Mouse (Mus musculus) spleen, adult 2 months (tissue): ENCODE measurements around the gene Ofcc1. TPM values are rescaled to one million over a fixed set of nuclear protein-coding genes. Genes with fewer than 3 reads are reported as not detected.

Source experiments
- DNase-seq, 2 experiments: peaks; one replicate each; pipeline versions ENCODE4 v3.0.0 to v3.0.0-alpha.2; 2012 to 2021; ENCODE audit warnings: low spot score in 2 of 2, low read depth in 1 of 2
- H3K27ac ChIP-seq: fragments of 200-500 bp; 2 replicates; pipeline ENCODE4 v1.5.1; 2012; ENCODE audit warnings: low read length, inconsistent platforms; ENCODE audit not compliant: insufficient read depth
- H3K27me3 ChIP-seq: fragments of 200-500 bp; 2 replicates; pipeline ENCODE4 v1.6.1; 2012; ENCODE audit warnings: mild to moderate bottlenecking, moderate library complexity, low read length, inconsistent platforms; ENCODE audit not compliant: control insufficient read depth, insufficient read depth
- H3K36me3 ChIP-seq: fragments of 200-500 bp; 2 replicates; pipeline ENCODE4 v1.6.1; 2012; ENCODE audit warnings: mild to moderate bottlenecking, low read length, inconsistent platforms; ENCODE audit not compliant: control insufficient read depth, insufficient read depth
- H3K4me1 ChIP-seq: fragments of 200-500 bp; 2 replicates; pipeline ENCODE4 v1.6.1; 2011; ENCODE audit warnings: inconsistent platforms; ENCODE audit not compliant: control insufficient read depth, insufficient read depth, insufficient read length
- H3K4me3 ChIP-seq: fragments of 200-500 bp; 2 replicates; pipeline ENCODE4 v1.5.1; 2011; ENCODE audit warnings: mild to moderate bottlenecking, inconsistent platforms; ENCODE audit not compliant: insufficient read depth, insufficient read length; ENCODE audit errors: extremely low read depth
- CTCF ChIP-seq: fragments of 200-500 bp; IDR thresholded peaks from 2 replicates; pipeline ENCODE4 v1.5.1; 2011; ENCODE audit warnings: mild to moderate bottlenecking, inconsistent platforms; ENCODE audit not compliant: insufficient read depth, insufficient read length, insufficient replicate concordance; ENCODE audit errors: extremely low read depth
- POLR2A ChIP-seq: fragments of 200-500 bp; IDR thresholded peaks from 2 replicates; pipeline ENCODE4 v1.6.1; 2011; ENCODE audit warnings: low read depth, low read length, inconsistent platforms
- WGBS: fragments of 180-500 bp; shearing (Covaris S2); methylation state at CpG from one replicate; pipeline ENCODE4 v1.1.7; 2018; 5-methylcytosine and 5-hydroxymethylcytosine counted together
- polyA plus RNA-seq: library from polyadenylated mRNA; depleted of rRNA; stranded (reverse); fragments of >200 nt; gene quantifications from 2 replicates; pipeline ENCODE4 v1.2.3, GENCODE M21; 2012; rRNA removed

Gene Ofcc1
- not detected in 2 replicates for polyA plus RNA-seq

GRCm38 (mm10) chr13:40361288-40361687, at the start of gene Ofcc1:
Ofcc1 (minus strand) TSS chr13:40361450.
- H3K27ac ChIP-seq, result no peak within 1 kb of the TSS
- no peaks in the 10 kb centered on the region for H3K4me1 ChIP-seq
- H3K27me3 ChIP-seq, result no peaks in the 10 kb centered on the region
- H3K4me3 ChIP-seq, result no peak within 1 kb of the TSS
- H3K36me3 ChIP-seq, result no peaks in the 10 kb centered on the region
- DNase-seq, result no peak
- TF ChIP-seq POLR2A, result no peak
- TF ChIP-seq CTCF, result no peak
- WGBS, result 42% methylated on average over 3 of the region's 3 CpGs

- DNase-seq, result no peak
- TF ChIP-seq CTCF, result no peak
- TF ChIP-seq POLR2A, result no peak
- Histone ChIP-seq H3K4me1 (no peaks in the 10 kb centered on the region), H3K36me3 (no peaks in the 10 kb centered on the region), H3K27ac (no peak overlapping the region), H3K27me3 (no peaks in the 10 kb centered on the region), H3K4me3 (no peak overlapping the region)
- WGBS, result 90% methylated on average over 8 of the region's 8 CpGs
These were observed 28.9 kb upstream of the Ofcc1 start for GRCm38 (mm10) chr13:40390120-40390519.

GRCm38 (mm10) chr13:40387446-40387845, 26.2 kb upstream of the Ofcc1 start:
- H3K36me3 ChIP-seq, result no peaks in the 10 kb centered on the region
- 76% methylated on average over 4 of the region's 4 CpGs for WGBS
- no peak for DNase-seq
- no peak overlapping the region for H3K27ac ChIP-seq
- TF ChIP-seq POLR2A, result no peak
- TF ChIP-seq CTCF, result no peak
- no peaks in the 10 kb centered on the region for H3K4me1 ChIP-seq
- no peaks in the 10 kb centered on the region for H3K27me3 ChIP-seq
- no peak overlapping the region for H3K4me3 ChIP-seq

- no peak for DNase-seq
These were observed 23.7 kb upstream of the Ofcc1 start for GRCm38 (mm10) chr13:40384962-40385361.

GRCm38 (mm10) chr13:40376773-40377172, 15.5 kb upstream of the Ofcc1 start:
- H3K27ac ChIP-seq, result no peak overlapping the region
- 82% methylated on average over 5 of the region's 5 CpGs for WGBS
- no peaks in the 10 kb centered on the region for H3K36me3 ChIP-seq
- no peak for DNase-seq
- no peaks in the 10 kb centered on the region for H3K27me3 ChIP-seq
- H3K4me1 ChIP-seq, result no peaks in the 10 kb centered on the region
- TF ChIP-seq CTCF (no peak), POLR2A (no peak)
- no peak overlapping the region for H3K4me3 ChIP-seq

More at GRCm38 (mm10) chr13:40384962-40385361, 23.7 kb upstream of the Ofcc1 start:
- 67% methylated on average over 4 of the region's 4 CpGs for WGBS
- Histone ChIP-seq H3K27me3 (no peaks in the 10 kb centered on the region), H3K36me3 (no peaks in the 10 kb centered on the region), H3K4me3 (no peak overlapping the region), H3K27ac (no peak overlapping the region), H3K4me1 (no peaks in the 10 kb centered on the region)
- no peak for TF ChIP-seq CTCF
- TF ChIP-seq POLR2A, result no peak

GRCm38 (mm10) chr13:40366762-40367161, 5.5 kb upstream of the Ofcc1 start:
- H3K27me3 ChIP-seq, result no peaks in the 10 kb centered on the region; the same call in 1 of the 2 replicates
- TF ChIP-seq CTCF (no peak), POLR2A (no peak)
- DNase-seq, result no peak
- no peak overlapping the region for H3K4me3 ChIP-seq
- no peaks in the 10 kb centered on the region for H3K4me1 ChIP-seq
- H3K36me3 ChIP-seq, result no peaks in the 10 kb centered on the region
- WGBS, result 86% methylated on average over 11 of the region's 11 CpGs
- no peak overlapping the region for H3K27ac ChIP-seq

GRCm38 (mm10) chr13:40364855-40365254, 3.6 kb upstream of the Ofcc1 start:
- 84% methylated on average over 4 of the region's 4 CpGs for WGBS
- Histone ChIP-seq H3K27ac (no peak overlapping the region), H3K36me3 (no peaks in the 10 kb centered on the region), H3K4me1 (no peaks in the 10 kb centered on the region), H3K4me3 (no peak overlapping the region), H3K27me3 (no peaks in the 10 kb centered on the region; the same call in 1 of the 2 replicates)
- no peak for TF ChIP-seq CTCF
- TF ChIP-seq POLR2A, result no peak
- no peak for DNase-seq
